Comparison of ENCODE assay signal across 24 mouse cellular contexts in genomic region chr8:104301577-104301976, GRCm38 (mm10). TPM values are rescaled to one million over a fixed set of nuclear protein-coding genes. Genes with fewer than 3 reads are reported as not detected.
DNase-seq lines count a peak whose midpoint lies in the region; ATAC-seq and TF ChIP-seq lines count a peak whose summit lies in the region.
"Not testable (repeated sequence)": the region's sequence is repeated elsewhere in the genome, so short reads cannot be mapped to it uniquely, and the experiment has no call there.
"Had no signal": no experiment of that assay in that cellular context is flagged by ENCODE, and none has a peak within 500 bp of the region (broad histone marks: within the 10 kb centered on the region; RNA-seq: fewer than 3 reads in every experiment).

No protein-coding gene starts in this region.

- not testable (repeated sequence) for H3K9me3 ChIP-seq in embryonic facial prominence, embryonic 10.5 days; forebrain, embryonic 15.5 days; heart, postnatal 0 days (replicated peaks; ENCODE audit: control insufficient read depth, low read length); hindbrain, embryonic 14.5 days (ENCODE audit: control insufficient read depth, low read length); midbrain, embryonic 12.5 days; neural tube, embryonic 13.5 days

- TF ChIP-seq CTCF in brain, embryonic 14.5 days (IDR thresholded peaks at IDR 0.05; ENCODE audit: borderline replicate concordance, extremely low read depth, insufficient read depth, insufficient read length); heart, postnatal 0 days (IDR thresholded peaks at IDR 0.05; ENCODE audit: low read depth): not testable (repeated sequence)

- H3K4me2 ChIP-seq in forebrain, embryonic 15.5 days (replicated peaks); heart, postnatal 0 days (ENCODE audit: low read depth, low read length); hindbrain, embryonic 14.5 days (replicated peaks); midbrain, embryonic 12.5 days (replicated peaks); neural tube, embryonic 13.5 days: not testable (repeated sequence)

- ATAC-seq in forebrain, embryonic 15.5 days (replicated peaks), result peak; percentile 88
- ATAC-seq in heart, postnatal 0 days (ENCODE audit: insufficient read depth, low read depth), result peak; percentile 49; the same call in 1 of the 2 replicates
- ATAC-seq in hindbrain, embryonic 14.5 days (ENCODE audit: low FRiP score), result peak; percentile 60; the same call in 1 of the 2 replicates
- ATAC-seq in midbrain, embryonic 12.5 days (ENCODE audit: low FRiP score, low read depth), result peak; percentile 92
- 0 out of 2 replicates have a peak, but pooled peaks have one; percentile 59 for ATAC-seq in neural tube, embryonic 13.5 days (ENCODE audit: low read depth)

- H3K27ac ChIP-seq in embryonic facial prominence, embryonic 10.5 days (replicated peaks); heart, postnatal 0 days (ENCODE audit: low read depth); midbrain, embryonic 12.5 days (replicated peaks); neural tube, embryonic 13.5 days (replicated peaks): not testable (repeated sequence)
- H3K27ac ChIP-seq in forebrain, embryonic 15.5 days (replicated peaks), result 0 out of 2 replicates have a peak overlapping the region, but pooled peaks have one; percentile 11
- H3K27ac ChIP-seq in hindbrain, embryonic 14.5 days, result peak overlapping the region; percentile 14; the same call in 1 of the 2 replicates

- not testable (repeated sequence) for H3K9ac ChIP-seq in forebrain, embryonic 15.5 days (replicated peaks); heart, postnatal 0 days (replicated peaks; ENCODE audit: low read depth, low read length); hindbrain, embryonic 14.5 days; midbrain, embryonic 12.5 days (replicated peaks); neural tube, embryonic 13.5 days

- TF ChIP-seq POLR2A in brain, embryonic 14.5 days (IDR thresholded peaks at IDR 0.05; ENCODE audit: borderline replicate concordance, extremely low read depth, insufficient read depth, insufficient read length, poor library complexity, severe bottlenecking), result not testable (repeated sequence)

- not testable (repeated sequence) for H3K4me3 ChIP-seq in embryonic facial prominence, embryonic 10.5 days; forebrain, embryonic 15.5 days; heart, postnatal 0 days (ENCODE audit: low read depth, low read length); hindbrain, embryonic 14.5 days (replicated peaks; ENCODE audit: low read length); midbrain, embryonic 12.5 days; neural tube, embryonic 13.5 days

- DNase-seq in brain, embryonic 14.5 days (ENCODE audit: low read depth), result peak; percentile 86
- DNase-seq in embryonic facial prominence, embryonic 10.5 days (ENCODE audit: low spot score), result peak; percentile 37
- not testable (repeated sequence) for DNase-seq in heart, postnatal 0 days (ENCODE audit: low spot score)
- DNase-seq in hindbrain, embryonic 14.5 days (ENCODE audit: low spot score), result peak; percentile 36
- peak; percentile 12 to 35 for DNase-seq in layer of hippocampus, postnatal 10 days (ENCODE audit: low spot score in 2 of 2)

- peaks cover 16% of the 10 kb centered on the region for H3K4me1 ChIP-seq in embryonic facial prominence, embryonic 10.5 days
- peaks cover 14% of the 10 kb centered on the region for H3K4me1 ChIP-seq in forebrain, embryonic 15.5 days
- H3K4me1 ChIP-seq in heart, postnatal 0 days (ENCODE audit: control insufficient read depth, insufficient read depth); hindbrain, embryonic 14.5 days (replicated peaks; ENCODE audit: control insufficient read depth, insufficient read depth, low read length): not testable (repeated sequence)
- H3K4me1 ChIP-seq in midbrain, embryonic 12.5 days, result peaks cover 14% of the 10 kb centered on the region
- peaks cover 15% of the 10 kb centered on the region for H3K4me1 ChIP-seq in neural tube, embryonic 13.5 days (replicated peaks)

- not testable (repeated sequence) for H3K27me3 ChIP-seq in embryonic facial prominence, embryonic 10.5 days (replicated peaks; ENCODE audit: low read depth, poor library complexity, severe bottlenecking); forebrain, embryonic 15.5 days; heart, postnatal 0 days (ENCODE audit: control insufficient read depth, insufficient read depth, low read length); hindbrain, embryonic 14.5 days (ENCODE audit: control insufficient read depth, insufficient read depth, low read length); midbrain, embryonic 12.5 days; neural tube, embryonic 13.5 days

- TF ChIP-seq EP300 in heart, postnatal 0 days (IDR thresholded peaks at IDR 0.05; ENCODE audit: low read depth), result not testable (repeated sequence)

- H3K36me3 ChIP-seq in embryonic facial prominence, embryonic 10.5 days (replicated peaks); forebrain, embryonic 15.5 days; heart, postnatal 0 days (replicated peaks; ENCODE audit: control insufficient read depth, insufficient read depth, low read length); hindbrain, embryonic 14.5 days (replicated peaks; ENCODE audit: control insufficient read depth, insufficient read depth); midbrain, embryonic 12.5 days; neural tube, embryonic 13.5 days: not testable (repeated sequence)

- 14% methylated on average over 3 of the region's 3 CpGs for WGBS in embryonic facial prominence, embryonic 10.5 days
- WGBS in forebrain, embryonic 15.5 days, result 0% methylated on average over 3 of the region's 3 CpGs
- 26% methylated on average over 3 of the region's 3 CpGs for WGBS in heart, postnatal 0 days
- WGBS in hindbrain, embryonic 14.5 days, result 2% methylated on average over 3 of the region's 3 CpGs
- 9% methylated on average over 3 of the region's 3 CpGs for WGBS in midbrain, embryonic 12.5 days
- WGBS in neural tube, embryonic 13.5 days, result 6% methylated on average over 3 of the region's 3 CpGs

RNA-seq across cellular contexts. Expression of gene Gm45711, which starts 8.3 kb away (rescaled TPM):
- not detected in 2 replicates for polyA plus RNA-seq in brain, embryonic 14.5 days (2012; rRNA removed)
- not detected in 2 replicates for polyA plus RNA-seq in embryonic facial prominence, embryonic 10.5 days (2016; fragmentation: Nextera tagmentation; extraction: Ambion mirVana)
- polyA plus RNA-seq in forebrain, embryonic 15.5 days (2015; fragmentation: Nextera tagmentation; extraction: Ambion mirVana), result not detected in 2 replicates
- not detected in 2 replicates for total RNA-seq in heart, postnatal 0 days (2014; rRNA removed; ENCODE audit: low replicate concordance)
- polyA plus RNA-seq in heart, postnatal 0 days (2015; fragmentation: Nextera tagmentation; extraction: Ambion mirVana), result not detected in 2 replicates
- not detected in 2 replicates for polyA plus RNA-seq in hindbrain, embryonic 14.5 days (2014; fragmentation: Nextera tagmentation; extraction: Ambion mirVana)
- total RNA-seq in layer of hippocampus, postnatal 10 days (2021), result not detected
- not detected in 2 replicates for polyA plus RNA-seq in midbrain, embryonic 12.5 days (2016; fragmentation: Nextera tagmentation; extraction: Ambion mirVana)
- polyA plus RNA-seq in neural tube, embryonic 13.5 days (2015; fragmentation: Nextera tagmentation; extraction: Ambion mirVana), result not detected in 2 replicates
- total RNA-seq: adrenal gland, adult 18-20 months; gastrocnemius, adult 8-10 months; heart, adult 8-10 months; heart, postnatal 25 days; layer of hippocampus, adult 18-20 months; left cerebral cortex, adult 8-10 months; megakaryocyte progenitor cell, adult 5-6 weeks; MEL had no signal
- polyA plus RNA-seq: embryonic facial prominence, embryonic 15.5 days; intestine, embryonic 16.5 days; kidney, embryonic 15.5 days; limb, embryonic 12.5 days; liver, embryonic 14.5 days; lung, embryonic 16.5 days; myocyte; stomach, postnatal 0 days had no signal

RNA-seq across cellular contexts. Expression of gene Cmtm1, which starts 8.4 kb away (rescaled TPM):
- polyA plus RNA-seq in brain, embryonic 14.5 days (2012; rRNA removed), result 0.08 TPM in 1 of 2 replicates, not detected in the other
- polyA plus RNA-seq in embryonic facial prominence, embryonic 10.5 days (2016; fragmentation: Nextera tagmentation; extraction: Ambion mirVana), result not detected in 2 replicates
- polyA plus RNA-seq in forebrain, embryonic 15.5 days (2015; fragmentation: Nextera tagmentation; extraction: Ambion mirVana), result not detected in 2 replicates
- total RNA-seq in heart, postnatal 0 days (2014; rRNA removed; ENCODE audit: low replicate concordance), result not detected in 2 replicates
- not detected in 2 replicates for polyA plus RNA-seq in heart, postnatal 0 days (2015; fragmentation: Nextera tagmentation; extraction: Ambion mirVana)
- not detected in 2 replicates for polyA plus RNA-seq in hindbrain, embryonic 14.5 days (2014; fragmentation: Nextera tagmentation; extraction: Ambion mirVana)
- not detected for total RNA-seq in layer of hippocampus, postnatal 10 days (2021)
- polyA plus RNA-seq in midbrain, embryonic 12.5 days (2016; fragmentation: Nextera tagmentation; extraction: Ambion mirVana), result not detected in 2 replicates
- not detected in 2 replicates for polyA plus RNA-seq in neural tube, embryonic 13.5 days (2015; fragmentation: Nextera tagmentation; extraction: Ambion mirVana)
- total RNA-seq: gastrocnemius, adult 8-10 months; heart, postnatal 25 days; layer of hippocampus, adult 18-20 months; left cerebral cortex, adult 8-10 months; megakaryocyte progenitor cell, adult 5-6 weeks; MEL had no signal
- polyA plus RNA-seq: embryonic facial prominence, embryonic 15.5 days; intestine, embryonic 16.5 days; kidney, embryonic 15.5 days; limb, embryonic 12.5 days; liver, embryonic 14.5 days; lung, embryonic 16.5 days; myocyte; stomach, postnatal 0 days had no signal

RNA-seq across cellular contexts. Expression of gene Cmtm2a, which starts 8.6 kb away (rescaled TPM):
- not detected in 2 replicates for polyA plus RNA-seq in brain, embryonic 14.5 days (2012; rRNA removed)
- not detected in 2 replicates for polyA plus RNA-seq in embryonic facial prominence, embryonic 10.5 days (2016; fragmentation: Nextera tagmentation; extraction: Ambion mirVana)
- polyA plus RNA-seq in forebrain, embryonic 15.5 days (2015; fragmentation: Nextera tagmentation; extraction: Ambion mirVana), result not detected in 2 replicates
- not detected in 2 replicates for total RNA-seq in heart, postnatal 0 days (2014; rRNA removed; ENCODE audit: low replicate concordance)
- polyA plus RNA-seq in heart, postnatal 0 days (2015; fragmentation: Nextera tagmentation; extraction: Ambion mirVana), result not detected in 2 replicates
- not detected in 2 replicates for polyA plus RNA-seq in hindbrain, embryonic 14.5 days (2014; fragmentation: Nextera tagmentation; extraction: Ambion mirVana)
- total RNA-seq in layer of hippocampus, postnatal 10 days (2021), result not detected
- not detected in 2 replicates for polyA plus RNA-seq in midbrain, embryonic 12.5 days (2016; fragmentation: Nextera tagmentation; extraction: Ambion mirVana)
- not detected in 2 replicates for polyA plus RNA-seq in neural tube, embryonic 13.5 days (2015; fragmentation: Nextera tagmentation; extraction: Ambion mirVana)
- total RNA-seq: gastrocnemius, adult 8-10 months; heart, adult 8-10 months; heart, postnatal 25 days; layer of hippocampus, adult 18-20 months; left cerebral cortex, adult 8-10 months; megakaryocyte progenitor cell, adult 5-6 weeks; MEL had no signal
- polyA plus RNA-seq: embryonic facial prominence, embryonic 15.5 days; intestine, embryonic 16.5 days; kidney, embryonic 15.5 days; limb, embryonic 12.5 days; liver, embryonic 14.5 days; lung, embryonic 16.5 days; myocyte; stomach, postnatal 0 days had no signal

RNA-seq across cellular contexts. Expression of gene Gm11020, which starts 19.8 kb away (rescaled TPM):
- not detected in 2 replicates for polyA plus RNA-seq in brain, embryonic 14.5 days (2012; rRNA removed)
- polyA plus RNA-seq in embryonic facial prominence, embryonic 10.5 days (2016; fragmentation: Nextera tagmentation; extraction: Ambion mirVana), result not detected in 2 replicates
- polyA plus RNA-seq in forebrain, embryonic 15.5 days (2015; fragmentation: Nextera tagmentation; extraction: Ambion mirVana), result not detected in 2 replicates
- not detected in 2 replicates for total RNA-seq in heart, postnatal 0 days (2014; rRNA removed; ENCODE audit: low replicate concordance)
- not detected in 2 replicates for polyA plus RNA-seq in heart, postnatal 0 days (2015; fragmentation: Nextera tagmentation; extraction: Ambion mirVana)
- polyA plus RNA-seq in hindbrain, embryonic 14.5 days (2014; fragmentation: Nextera tagmentation; extraction: Ambion mirVana), result not detected in 2 replicates
- not detected for total RNA-seq in layer of hippocampus, postnatal 10 days (2021)
- polyA plus RNA-seq in midbrain, embryonic 12.5 days (2016; fragmentation: Nextera tagmentation; extraction: Ambion mirVana), result not detected in 2 replicates
- not detected in 2 replicates for polyA plus RNA-seq in neural tube, embryonic 13.5 days (2015; fragmentation: Nextera tagmentation; extraction: Ambion mirVana)
- total RNA-seq: adrenal gland, adult 18-20 months; gastrocnemius, adult 8-10 months; heart, adult 8-10 months; heart, postnatal 25 days; layer of hippocampus, adult 18-20 months; left cerebral cortex, adult 8-10 months; megakaryocyte progenitor cell, adult 5-6 weeks; MEL had no signal
- polyA plus RNA-seq: embryonic facial prominence, embryonic 15.5 days; intestine, embryonic 16.5 days; kidney, embryonic 15.5 days; limb, embryonic 12.5 days; liver, embryonic 14.5 days; lung, embryonic 16.5 days; myocyte; stomach, postnatal 0 days had no signal

RNA-seq across cellular contexts. Expression of gene Cmtm2b, which starts 20.5 kb away (rescaled TPM):
- not detected in 2 replicates for polyA plus RNA-seq in brain, embryonic 14.5 days (2012; rRNA removed)
- not detected in 2 replicates for polyA plus RNA-seq in embryonic facial prominence, embryonic 10.5 days (2016; fragmentation: Nextera tagmentation; extraction: Ambion mirVana)
- not detected in 2 replicates for polyA plus RNA-seq in forebrain, embryonic 15.5 days (2015; fragmentation: Nextera tagmentation; extraction: Ambion mirVana)
- total RNA-seq in heart, postnatal 0 days (2014; rRNA removed; ENCODE audit: low replicate concordance), result not detected in 2 replicates
- polyA plus RNA-seq in heart, postnatal 0 days (2015; fragmentation: Nextera tagmentation; extraction: Ambion mirVana), result not detected in 2 replicates
- polyA plus RNA-seq in hindbrain, embryonic 14.5 days (2014; fragmentation: Nextera tagmentation; extraction: Ambion mirVana), result not detected in 2 replicates
- total RNA-seq in layer of hippocampus, postnatal 10 days (2021), result not detected
- not detected in 2 replicates for polyA plus RNA-seq in midbrain, embryonic 12.5 days (2016; fragmentation: Nextera tagmentation; extraction: Ambion mirVana)
- polyA plus RNA-seq in neural tube, embryonic 13.5 days (2015; fragmentation: Nextera tagmentation; extraction: Ambion mirVana), result not detected in 2 replicates
- total RNA-seq: gastrocnemius, adult 8-10 months; heart, adult 8-10 months; heart, postnatal 25 days; layer of hippocampus, adult 18-20 months; left cerebral cortex, adult 8-10 months; megakaryocyte progenitor cell, adult 5-6 weeks; MEL had no signal
- polyA plus RNA-seq: embryonic facial prominence, embryonic 15.5 days; intestine, embryonic 16.5 days; kidney, embryonic 15.5 days; limb, embryonic 12.5 days; liver, embryonic 14.5 days; lung, embryonic 16.5 days; myocyte; stomach, postnatal 0 days had no signal
